Mouse (Mus musculus) brain, embryonic 14.5 days (tissue): ENCODE results near the gene Gfpt1.

Experiments
- CTCF ChIP-seq: fragments of 200-500 bp; IDR thresholded peaks from 2 replicates; pipeline ENCODE4 v1.5.1; 2012; ENCODE audit warnings: inconsistent platforms, mild to moderate bottlenecking, moderate library complexity, borderline replicate concordance; ENCODE audit not compliant: insufficient read depth, insufficient read length; ENCODE audit errors: extremely low read depth
- POLR2A ChIP-seq: fragments of 200-500 bp; IDR thresholded peaks from 2 replicates; pipeline ENCODE4 v1.6.1; 2012; ENCODE audit warnings: mild to moderate bottlenecking, inconsistent platforms, borderline replicate concordance; ENCODE audit not compliant: poor library complexity, insufficient read depth, insufficient read length, severe bottlenecking; ENCODE audit errors: extremely low read depth

DNA sequence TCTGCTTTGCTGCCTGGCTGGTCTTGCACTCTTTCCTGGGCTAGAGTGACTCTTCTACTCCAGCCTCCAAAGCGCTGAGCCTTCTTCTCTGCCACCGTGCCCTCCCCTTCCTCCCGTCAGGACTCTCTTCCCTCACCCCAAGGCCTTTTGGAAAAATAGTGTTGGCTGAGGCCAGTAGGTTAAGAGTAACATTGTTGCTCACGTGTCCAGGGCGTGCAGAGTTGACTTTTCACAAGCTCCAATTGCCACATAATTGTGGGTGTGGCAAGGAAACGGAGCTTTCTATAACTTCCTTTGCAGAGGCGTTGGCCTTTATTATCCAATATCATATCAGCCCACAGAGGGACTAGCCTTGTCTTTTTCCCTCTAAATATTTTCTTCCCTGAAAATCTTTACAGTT lies 15.7 kb upstream of the Gfpt1 start:
- TF ChIP-seq CTCF, result no peak
- TF ChIP-seq POLR2A, result no peak
